Mouse (Mus musculus): Measurements from ENCODE around the gene Icosl.

DNA sequence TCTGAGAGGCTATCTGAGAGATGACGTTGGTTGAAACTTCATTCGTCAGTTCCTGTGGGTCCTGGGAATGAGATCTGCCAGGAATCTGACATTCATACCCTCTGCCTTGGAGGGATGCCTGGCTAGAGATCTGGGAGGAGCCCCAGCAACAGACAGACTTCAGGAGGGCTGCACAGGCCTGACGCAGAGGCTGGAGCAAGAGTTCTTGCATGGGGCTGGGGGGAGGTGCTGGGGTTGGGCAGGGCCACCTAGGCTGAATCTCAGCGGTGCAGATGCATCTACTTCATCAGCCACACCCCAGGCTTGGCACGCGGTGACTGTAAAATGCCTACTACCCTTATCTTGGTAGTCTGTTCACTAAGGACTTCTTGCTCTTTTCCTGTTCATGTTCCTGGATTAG lies 21.1 kb downstream of the Icosl start:
- TF ChIP-seq CTCF (conservative IDR thresholded peaks at IDR 0.05 in 1 of 2, IDR thresholded peaks at IDR 0.05 in 1 of 2; ENCODE audit: low read depth in 2 of 2, low read length in 2 of 2) (no peak), POLR2A (IDR thresholded peaks at IDR 0.05; ENCODE audit: low read depth, low read length) (no peak), SMC3 (IDR thresholded peaks at IDR 0.05; ENCODE audit: low read depth, low read length) (no peak)

All from CH12.LX (cell line).